12 mouse cellular contexts compared by ENCODE assay signal in the genomic region with DNA sequence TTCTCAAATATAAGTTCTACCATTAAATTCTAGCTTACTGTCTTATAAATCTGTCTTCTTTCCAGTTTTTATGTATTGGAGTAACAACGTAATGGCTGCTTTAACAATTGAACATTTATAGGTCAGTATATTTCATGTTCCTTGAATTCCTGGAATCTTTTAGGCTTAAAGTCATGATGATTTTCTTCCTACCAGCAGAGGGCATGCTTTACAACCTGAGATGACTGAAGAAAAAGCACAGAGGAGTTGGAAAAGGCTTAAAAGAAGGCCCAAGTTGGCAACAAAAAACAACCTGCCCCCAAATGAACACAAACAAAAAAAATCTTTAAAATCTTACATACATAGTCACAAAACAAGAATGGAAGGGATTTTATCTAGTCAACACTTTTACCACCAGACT.
A peak's percentile ranks its signal among the peaks of the same experiment; 100 is the strongest.
DNase-seq lines count a peak whose midpoint lies in the region; ATAC-seq and TF ChIP-seq lines count a peak whose summit lies in the region.
"Had no signal": no experiment of that assay in that cellular context is flagged by ENCODE, and none has a peak within 500 bp of the region (broad histone marks: within the 10 kb centered on the region; RNA-seq: fewer than 3 reads in every experiment).

No protein-coding gene starts in this region.

- no peak overlapping the region for H3K27ac ChIP-seq in kidney, adult 2 months (ENCODE audit: insufficient read depth, low read depth, low read length)
- no peak overlapping the region for H3K27ac ChIP-seq in midbrain, postnatal 0 days (ENCODE audit: low read depth, low read length)
- H3K27ac ChIP-seq in midbrain, embryonic 15.5 days: no peak overlapping the region
- H3K27ac ChIP-seq: embryonic facial prominence, embryonic 15.5 days; liver, embryonic 15.5 days; stomach, embryonic 15.5 days had no signal

- no peaks in the 10 kb centered on the region for H3K36me3 ChIP-seq in kidney, adult 2 months (ENCODE audit: control insufficient read depth, insufficient read depth, low read length)
- H3K36me3 ChIP-seq in midbrain, postnatal 0 days (ENCODE audit: insufficient read depth, low read length): no peaks in the 10 kb centered on the region
- H3K36me3 ChIP-seq in midbrain, embryonic 15.5 days (replicated peaks): no peaks in the 10 kb centered on the region
- H3K36me3 ChIP-seq: embryonic facial prominence, embryonic 15.5 days; liver, embryonic 15.5 days; stomach, embryonic 15.5 days had no signal

- no peaks in the 10 kb centered on the region for H3K27me3 ChIP-seq in kidney, adult 2 months (replicated peaks; ENCODE audit: control insufficient read depth, insufficient read depth, low read length)
- no peaks in the 10 kb centered on the region for H3K27me3 ChIP-seq in midbrain, postnatal 0 days (ENCODE audit: insufficient read depth, low read length)
- H3K27me3 ChIP-seq in midbrain, embryonic 15.5 days (replicated peaks): no peaks in the 10 kb centered on the region
- H3K27me3 ChIP-seq: embryonic facial prominence, embryonic 15.5 days; liver, embryonic 15.5 days; megakaryocyte, embryonic 14.5 days; stomach, embryonic 15.5 days had no signal

- no peaks in the 10 kb centered on the region for H3K4me1 ChIP-seq in kidney, adult 2 months (ENCODE audit: control insufficient read depth, insufficient read depth, low read length)
- H3K4me1 ChIP-seq in midbrain, postnatal 0 days (ENCODE audit: insufficient read depth, low read length): no peaks in the 10 kb centered on the region
- H3K4me1 ChIP-seq in midbrain, embryonic 15.5 days: no peaks in the 10 kb centered on the region
- H3K4me1 ChIP-seq: embryonic facial prominence, embryonic 15.5 days; liver, embryonic 15.5 days; megakaryocyte, embryonic 14.5 days; stomach, embryonic 15.5 days had no signal

- 0 out of 2 replicates have a peak, but pooled peaks have one; percentile 4 for TF ChIP-seq CTCF in kidney, adult 2 months (conservative IDR thresholded peaks at IDR 0.05; ENCODE audit: insufficient read depth, insufficient read length, low read depth, low read length)
- TF ChIP-seq CTCF in midbrain, postnatal 0 days (IDR thresholded peaks at IDR 0.05): peak; percentile 71

- ATAC-seq in midbrain, postnatal 0 days (ENCODE audit: low FRiP score): no peak
- ATAC-seq in midbrain, embryonic 15.5 days (replicated peaks): no peak

- no peak overlapping the region for H3K4me3 ChIP-seq in kidney, adult 2 months (ENCODE audit: insufficient read depth, low read depth, low read length)
- no peak overlapping the region for H3K4me3 ChIP-seq in midbrain, postnatal 0 days (ENCODE audit: low read depth, low read length)
- no peak overlapping the region for H3K4me3 ChIP-seq in midbrain, embryonic 15.5 days
- H3K4me3 ChIP-seq: embryonic facial prominence, embryonic 15.5 days; liver, embryonic 15.5 days; megakaryocyte, embryonic 14.5 days; stomach, embryonic 15.5 days had no signal

- no peaks in the 10 kb centered on the region for H3K9me3 ChIP-seq in midbrain, postnatal 0 days (ENCODE audit: low read length)
- H3K9me3 ChIP-seq in midbrain, embryonic 15.5 days: no peaks in the 10 kb centered on the region
- H3K9me3 ChIP-seq: embryonic facial prominence, embryonic 15.5 days; liver, embryonic 15.5 days; megakaryocyte, embryonic 14.5 days; stomach, embryonic 15.5 days had no signal

- H3K4me2 ChIP-seq in midbrain, postnatal 0 days (ENCODE audit: low read depth, low read length, poor library complexity, severe bottlenecking): no peak overlapping the region
- H3K4me2 ChIP-seq in midbrain, embryonic 15.5 days: no peak overlapping the region
- H3K4me2 ChIP-seq: embryonic facial prominence, embryonic 15.5 days; liver, embryonic 15.5 days; stomach, embryonic 15.5 days had no signal

- DNase-seq in embryo, embryonic 10 days (ENCODE audit: low spot score): peak; percentile 37
- DNase-seq in embryo, embryonic 9.5 days (ENCODE audit: extremely low spot score): no peak
- DNase-seq in kidney, adult 2 months: peak; percentile 12
- DNase-seq in kidney, postnatal 4 days: no peak
- DNase-seq in midbrain, postnatal 0 days (ENCODE audit: low spot score): peak; percentile 51
- DNase-seq in thymus, adult 18-20 months: no peak
- no peak for DNase-seq in cerebellum, adult 9-11 months

- no peak overlapping the region for H3K9ac ChIP-seq in midbrain, postnatal 0 days (replicated peaks; ENCODE audit: low read length, poor library complexity, severe bottlenecking)
- H3K9ac ChIP-seq in midbrain, embryonic 15.5 days: no peak overlapping the region
- H3K9ac ChIP-seq: embryonic facial prominence, embryonic 15.5 days; liver, embryonic 15.5 days; stomach, embryonic 15.5 days had no signal

- no peak for TF ChIP-seq POLR2A in kidney, adult 2 months (IDR thresholded peaks at IDR 0.05; ENCODE audit: low read depth, low read length)

- 61% methylated on average over 1 of the region's 1 CpGs for WGBS in kidney, adult 2 months
- 90% methylated on average over 1 of the region's 1 CpGs for WGBS in midbrain, postnatal 0 days
- WGBS in midbrain, embryonic 15.5 days: 93% methylated on average over 1 of the region's 1 CpGs

Comparison
In these comparisons a context has a peak if more than half of its experiments do, and no peak if none do; other contexts are left out.
1. DNase-seq: peak in embryo, embryonic 10 days (single experiment), kidney, adult 2 months (single experiment) and midbrain, postnatal 0 days (single experiment); none in embryo, embryonic 9.5 days (single experiment), kidney, postnatal 4 days (0 of 2), thymus, adult 18-20 months (0 of 2) and cerebellum, adult 9-11 months (single experiment).